Mouse (Mus musculus) hindbrain, embryonic 11.5 days (tissue): ENCODE measurements around the gene B4galnt4. TPM values are rescaled to one million over a fixed set of nuclear protein-coding genes. Genes with fewer than 3 reads are reported as not detected.

Experiments used
- ATAC-seq: fragments of 200-750 bp; cut with Nextera tagmentation; 2 replicates; pipeline ENCODE4 v1.8.0; 2017; ENCODE audit warnings: mild to moderate bottlenecking, moderate TSS enrichment, moderate library complexity; ENCODE audit not compliant: low FRiP score
- DNase-seq: peaks from one replicate; pipeline ENCODE4 v3.0.0-alpha.2; 2015; ENCODE audit warnings: low spot score
- H3K27ac ChIP-seq: fragments of 300-500 bp; sonication (generic); 2 replicates; pipeline ENCODE4 v1.5.1; 2014; ENCODE audit warnings: mild to moderate bottlenecking, low read depth, low read length
- H3K27me3 ChIP-seq: fragments of 300-500 bp; sonication (generic); 2 replicates; pipeline ENCODE4 v1.6.1; 2014; ENCODE audit warnings: mild to moderate bottlenecking, low read length, moderate library complexity, mixed read lengths; ENCODE audit not compliant: control insufficient read depth, insufficient read depth
- H3K36me3 ChIP-seq: fragments of 300-500 bp; sonication (generic); 2 replicates; pipeline ENCODE4 v1.6.1; 2014; ENCODE audit warnings: mild to moderate bottlenecking, low read length, moderate library complexity, mixed read lengths; ENCODE audit not compliant: control insufficient read depth, insufficient read depth
- H3K4me1 ChIP-seq: fragments of 300-500 bp; sonication (generic); replicated peaks from 2 replicates; pipeline ENCODE4 v1.6.1; 2014; ENCODE audit warnings: low read length, mixed read lengths; ENCODE audit not compliant: control insufficient read depth, insufficient read depth
- H3K4me2 ChIP-seq: fragments of 300-500 bp; sonication (generic); replicated peaks from 2 replicates; pipeline ENCODE4 v1.6.1; 2014; ENCODE audit warnings: mild to moderate bottlenecking, low read depth, low read length
- H3K4me3 ChIP-seq: fragments of 300-500 bp; sonication (generic); 2 replicates; pipeline ENCODE4 v1.5.1; 2014; ENCODE audit warnings: low read depth, low read length
- H3K9ac ChIP-seq: fragments of 300-500 bp; sonication (generic); 2 replicates; pipeline ENCODE4 v1.6.1; 2014; ENCODE audit warnings: low read depth, low read length
- H3K9me3 ChIP-seq: fragments of 300-500 bp; sonication (generic); 2 replicates; pipeline ENCODE4 v1.6.1; 2016; ENCODE audit warnings: low read length; ENCODE audit not compliant: control insufficient read depth
- WGBS: fragments of 180-500 bp; shearing (Covaris S2); extraction: QIAGEN DNeasy Blood & Tissue Kit; methylation state at CpG from one replicate; pipeline ENCODE4 v1.1.7; 2014; 5-methylcytosine and 5-hydroxymethylcytosine counted together
- polyA plus RNA-seq: library from polyadenylated mRNA; unstranded; fragments of >200 nt; fragmentation: Nextera tagmentation; extraction: Ambion mirVana; gene quantifications from 2 replicates; pipeline ENCODE4 v1.2.1, GENCODE M21; 2014

Gene B4galnt4
- polyA plus RNA-seq, 1 experiment from 2014 or later = 18.1 TPM

- H3K36me3 ChIP-seq = no peaks in the 10 kb centered on the region
- H3K27me3 ChIP-seq = peaks cover 5% of the 10 kb centered on the region; the same call in 1 of the 2 replicates
- DNase-seq (no peak), ATAC-seq (no peak)
- no peak within 1 kb of the TSS for H3K4me2 ChIP-seq
- no peak within 1 kb of the TSS for H3K27ac ChIP-seq
- no peak within 1 kb of the TSS for H3K9ac ChIP-seq
- 94% methylated on average over 15 of the region's 15 CpGs for WGBS
- no peaks in the 10 kb centered on the region for H3K4me1 ChIP-seq
- no peaks in the 10 kb centered on the region for H3K9me3 ChIP-seq
- no peak within 1 kb of the TSS for H3K4me3 ChIP-seq
Observed at GRCm38 (mm10) chr7:141077841-141078240, 16.9 kb downstream of the B4galnt4 start, which contains the start of gene Pkp3. Pkp3 (plus strand) TSS chr7:141078218.

- H3K36me3 ChIP-seq = no peaks in the 10 kb centered on the region
- H3K4me3 ChIP-seq = no peak overlapping the region
- H3K4me1 ChIP-seq = no peaks in the 10 kb centered on the region
- ATAC-seq = no peak
- DNase-seq = no peak
- WGBS = 81% methylated on average over 4 of the region's 4 CpGs
- no peak overlapping the region for H3K9ac ChIP-seq
- H3K27ac ChIP-seq = no peak overlapping the region
- H3K9me3 ChIP-seq = no peaks in the 10 kb centered on the region
- no peak overlapping the region for H3K4me2 ChIP-seq
- H3K27me3 ChIP-seq = peaks cover 5% of the 10 kb centered on the region; the same call in 1 of the 2 replicates
Observed at GRCm38 (mm10) chr7:141078876-141079275, 18.0 kb downstream of the B4galnt4 start.

DNA sequence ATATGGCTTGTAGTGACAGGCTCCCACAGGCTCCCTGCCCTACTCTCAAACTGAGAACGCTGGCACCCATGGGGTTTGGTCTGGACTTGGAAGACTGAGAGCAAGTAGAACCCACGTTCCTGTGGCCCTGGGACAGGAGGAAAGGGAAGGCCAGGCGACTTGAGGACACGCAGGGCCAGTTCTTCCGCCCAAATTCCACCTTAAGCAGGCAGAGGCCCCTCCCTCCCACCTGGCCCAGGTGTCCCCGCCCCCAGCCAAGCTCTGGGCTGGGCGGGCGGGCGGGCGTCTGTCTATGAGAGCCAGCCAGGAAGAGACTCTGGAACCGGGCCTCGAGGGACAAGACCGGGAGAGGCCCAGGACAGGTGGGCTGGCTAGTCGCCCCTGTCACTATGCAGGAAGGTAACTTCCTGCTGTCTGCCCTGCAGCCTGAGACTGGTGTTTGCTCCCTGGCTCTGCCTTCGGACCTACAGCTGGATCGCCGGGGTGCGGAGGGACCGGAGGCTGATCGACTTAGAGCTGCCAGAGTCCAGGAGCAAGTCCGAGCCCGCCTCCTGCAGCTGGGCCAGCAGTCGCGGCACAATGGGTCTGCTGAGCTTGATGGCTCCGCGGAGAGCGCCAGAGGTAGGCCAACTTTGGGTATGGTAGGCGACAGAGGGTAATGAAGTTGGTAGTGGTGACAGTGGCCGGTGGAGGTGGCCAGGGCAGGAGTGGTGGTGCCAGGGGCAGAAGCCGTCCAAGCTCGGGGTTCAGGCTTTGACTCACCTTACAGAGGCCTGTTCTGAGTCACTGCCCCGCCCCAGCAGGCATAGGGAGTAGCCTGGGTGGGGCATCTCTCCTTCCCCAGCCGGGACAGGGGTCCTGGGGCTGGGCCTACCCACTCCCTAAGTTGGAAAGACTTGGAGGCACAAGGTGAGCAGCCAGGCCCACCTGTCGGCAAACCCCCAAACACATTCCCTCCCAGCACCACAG, 18.9 kb downstream of the B4galnt4 start:
- Histone ChIP-seq H3K4me2 (peak overlapping the region; percentile 11; the same call in 1 of the 2 replicates), H3K4me1 (no peaks in the 10 kb centered on the region), H3K9me3 (no peaks in the 10 kb centered on the region), H3K36me3 (no peaks in the 10 kb centered on the region), H3K27ac (no peak overlapping the region), H3K9ac (no peak overlapping the region), H3K4me3 (no peak overlapping the region), H3K27me3 (peaks cover 5% of the 10 kb centered on the region; the same call in 1 of the 2 replicates)
- DNase-seq (no peak), ATAC-seq (no peak)
- WGBS = 24% methylated on average over 34 of the region's 34 CpGs

- H3K9ac ChIP-seq = no peak overlapping the region
- no peaks in the 10 kb centered on the region for H3K36me3 ChIP-seq
- WGBS = 41% methylated on average over 8 of the region's 8 CpGs
- H3K27me3 ChIP-seq = peaks cover 14% of the 10 kb centered on the region
- H3K4me2 ChIP-seq = no peak overlapping the region
- no peak for ATAC-seq
- no peak overlapping the region for H3K4me3 ChIP-seq
- H3K9me3 ChIP-seq = no peaks in the 10 kb centered on the region
- no peak for DNase-seq
- no peak overlapping the region for H3K27ac ChIP-seq
- H3K4me1 ChIP-seq = peaks cover 2% of the 10 kb centered on the region
Observed at GRCm38 (mm10) chr7:141087894-141088293, 27.0 kb downstream of the B4galnt4 start.

DNA sequence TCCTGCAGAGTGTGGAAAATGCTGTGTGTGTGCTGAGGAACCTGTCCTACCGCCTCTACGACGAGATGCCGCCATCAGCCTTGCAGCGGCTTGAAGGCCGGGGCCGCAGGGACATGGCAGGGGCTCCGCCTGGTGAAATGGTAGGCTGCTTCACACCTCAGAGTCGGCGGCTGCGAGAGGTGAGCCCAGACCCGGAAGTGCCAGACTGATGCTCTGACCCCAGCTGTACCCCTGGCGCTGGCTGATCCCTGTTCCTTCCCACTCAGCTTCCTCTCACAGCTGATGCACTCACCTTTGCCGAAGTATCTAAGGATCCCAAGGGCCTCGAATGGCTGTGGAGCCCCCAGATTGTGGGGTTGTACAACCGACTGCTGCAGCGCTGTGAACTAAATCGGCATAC, 27.6 kb downstream of the B4galnt4 start:
- no peak overlapping the region for H3K27ac ChIP-seq
- H3K9ac ChIP-seq = no peak overlapping the region
- DNase-seq (no peak), ATAC-seq (no peak)
- peaks cover 2% of the 10 kb centered on the region for H3K4me1 ChIP-seq
- H3K36me3 ChIP-seq = no peaks in the 10 kb centered on the region
- 25% methylated on average over 18 of the region's 18 CpGs for WGBS
- no peak overlapping the region for H3K4me3 ChIP-seq
- H3K9me3 ChIP-seq = no peaks in the 10 kb centered on the region
- peaks cover 16% of the 10 kb centered on the region for H3K27me3 ChIP-seq
- no peak overlapping the region; the same call in 1 of the 2 replicates for H3K4me2 ChIP-seq

DNA sequence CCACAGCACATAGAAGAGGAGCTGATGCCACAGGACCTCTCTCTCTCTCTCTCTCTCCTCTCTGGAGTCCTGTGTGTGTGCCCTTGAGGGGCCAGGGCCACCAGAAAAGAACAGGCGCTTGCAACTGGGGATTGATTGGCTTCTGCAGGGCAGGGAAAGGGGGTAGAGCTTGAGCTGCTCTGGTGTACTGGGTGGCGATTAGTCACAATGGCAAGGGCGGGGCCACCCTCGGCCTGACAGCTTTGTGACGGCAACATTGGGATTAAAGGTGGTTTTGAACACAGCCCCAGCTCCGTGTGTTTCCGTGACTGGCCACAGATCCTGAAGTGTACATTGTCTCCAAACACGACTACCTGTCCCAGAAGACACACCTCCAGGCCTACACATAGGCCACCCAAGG, 29.3 kb downstream of the B4galnt4 start:
- no peaks in the 10 kb centered on the region for H3K9me3 ChIP-seq
- DNase-seq (no peak), ATAC-seq (no peak)
- H3K4me2 ChIP-seq = no peak overlapping the region
- no peaks in the 10 kb centered on the region for H3K36me3 ChIP-seq
- no peak overlapping the region for H3K9ac ChIP-seq
- peaks cover 16% of the 10 kb centered on the region for H3K27me3 ChIP-seq
- 68% methylated on average over 8 of the region's 8 CpGs for WGBS
- H3K4me3 ChIP-seq = no peak overlapping the region
- H3K27ac ChIP-seq = no peak overlapping the region
- H3K4me1 ChIP-seq = peaks cover 2% of the 10 kb centered on the region

GRCm38 (mm10) chr7:141092051-141092735, 31.3 kb downstream of the B4galnt4 start:
- H3K9ac ChIP-seq = no peak overlapping the region

DNA sequence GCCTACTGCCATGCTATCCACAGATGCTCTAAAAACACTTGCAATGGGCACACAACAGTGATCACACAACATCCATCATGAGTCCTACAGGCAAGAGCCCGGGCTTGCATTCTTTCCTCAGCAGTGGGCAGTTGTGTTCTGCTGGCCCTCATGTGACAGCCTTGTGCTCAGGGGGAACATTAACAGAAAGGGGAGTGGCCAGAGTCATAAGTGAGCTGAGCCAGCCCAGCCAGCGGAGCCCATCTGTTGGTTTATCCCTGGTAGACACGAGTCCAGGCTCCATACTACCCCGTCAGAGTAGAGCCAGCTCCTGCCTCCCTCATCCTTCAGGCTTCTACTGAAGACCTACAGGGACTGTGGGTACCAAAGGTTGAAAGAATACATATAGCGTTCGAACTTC, 33.0 kb downstream of the B4galnt4 start:
- H3K9ac ChIP-seq = no peak overlapping the region
- no peak overlapping the region for H3K27ac ChIP-seq
- peaks cover 17% of the 10 kb centered on the region for H3K27me3 ChIP-seq
- no peaks in the 10 kb centered on the region for H3K36me3 ChIP-seq
- H3K4me2 ChIP-seq = no peak overlapping the region
- WGBS = 75% methylated on average over 6 of the region's 6 CpGs
- H3K4me1 ChIP-seq = peaks cover 2% of the 10 kb centered on the region
- H3K4me3 ChIP-seq = no peak overlapping the region
- no peak for DNase-seq
- no peaks in the 10 kb centered on the region for H3K9me3 ChIP-seq
- ATAC-seq = no peak

More at GRCm38 (mm10) chr7:141092051-141092735, 31.3 kb downstream of the B4galnt4 start:
- peaks cover 16% of the 10 kb centered on the region for H3K27me3 ChIP-seq
- 3% methylated on average over 37 of the region's 37 CpGs for WGBS
- no peak overlapping the region for H3K27ac ChIP-seq
- H3K9me3 ChIP-seq = no peaks in the 10 kb centered on the region
- H3K4me3 ChIP-seq = peak overlapping the region; percentile 6; the same call in 1 of the 2 replicates
- DNase-seq (peak; percentile 81), ATAC-seq (peak; percentile 87)
- peaks cover 2% of the 10 kb centered on the region for H3K4me1 ChIP-seq
- H3K4me2 ChIP-seq = peak overlapping the region; percentile 35
- no peaks in the 10 kb centered on the region for H3K36me3 ChIP-seq
